Mouse (Mus musculus) hematopoietic stem cell, adult 5-6 weeks (primary cell): Measurements from ENCODE around the gene Btf3. TPM values are rescaled to one million over a fixed set of nuclear protein-coding genes. Genes with fewer than 3 reads are reported as not detected.

Experiments used
- ATAC-seq, 2 experiments: fragments of 125-278 bp in 1 of 2; replicated peaks in 1 of 2; 2 replicates each; pipeline ENCODE4 v1.8.0; 2016 to 2017; ENCODE audit warnings: inconsistent platforms in 2 of 2, mild to moderate bottlenecking in 2 of 2, moderate number of reproducible peaks in 2 of 2, low read depth in 1 of 2, moderate TSS enrichment in 1 of 2; ENCODE audit not compliant: low FRiP score in 2 of 2, poor library complexity in 2 of 2, severe bottlenecking in 2 of 2, insufficient read depth in 1 of 2, low TSS enrichment in 1 of 2
- total RNA-seq: library from RNA; stranded (forward); fragments of 172-1452, 232-1000 nt; gene quantifications from 2 replicates; pipeline ENCODE4 v1.2.3, GENCODE M21; 2017

Btf3 gene
- total RNA-seq, 1 experiment from 2014 or later, result 2,199 TPM

GRCm38 (mm10) chr13:98352381-98352975 lies 35.7 kb upstream of the Btf3 start:
- no peak for ATAC-seq

DNA sequence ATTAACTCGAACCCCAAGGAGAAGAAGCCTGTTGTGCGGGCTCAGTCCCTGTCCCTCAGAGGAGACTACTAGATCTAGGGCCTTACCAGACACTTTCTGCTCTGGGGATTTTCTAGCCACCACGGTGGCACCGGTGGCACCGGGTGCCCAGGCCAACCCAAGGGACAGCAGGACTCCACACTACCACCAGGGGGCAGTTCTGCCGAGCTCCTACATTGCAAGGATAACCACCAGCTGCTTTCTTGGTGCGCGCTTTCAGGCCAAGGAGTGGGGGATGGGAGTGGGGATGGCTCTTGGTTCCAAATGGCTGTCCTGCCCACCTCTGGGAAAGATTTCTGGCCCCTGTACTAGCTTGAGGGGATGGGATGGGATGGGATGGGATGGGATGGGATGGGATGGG lies 34.7 kb upstream of the Btf3 start:
- peak; percentile 66 to 70 for ATAC-seq

- no peak for ATAC-seq
Observed at GRCm38 (mm10) chr13:98349491-98349890, 32.7 kb upstream of the Btf3 start.

DNA sequence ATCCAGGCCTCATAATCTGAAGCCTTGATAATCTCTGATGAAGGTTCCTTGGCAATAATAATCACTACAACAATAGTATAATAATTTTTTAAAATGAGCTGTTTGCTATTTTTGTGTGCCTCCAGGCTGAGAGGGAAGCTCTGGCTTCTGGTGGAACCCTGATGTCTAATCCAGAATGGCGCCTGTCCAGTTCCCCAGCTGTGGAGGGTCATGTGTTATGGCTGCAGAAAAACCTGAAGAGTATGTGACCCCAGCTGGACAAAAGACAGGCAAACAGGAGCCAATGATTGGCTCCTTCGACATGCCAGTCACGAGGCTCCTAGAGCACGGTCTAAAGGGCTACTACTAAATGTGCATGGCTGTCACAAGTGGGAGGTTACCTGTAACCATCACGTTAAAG lies 23.7 kb upstream of the Btf3 start:
- no peak for ATAC-seq

GRCm38 (mm10) chr13:98336205-98336604 lies 19.4 kb upstream of the Btf3 start:
- no peak for ATAC-seq

DNA sequence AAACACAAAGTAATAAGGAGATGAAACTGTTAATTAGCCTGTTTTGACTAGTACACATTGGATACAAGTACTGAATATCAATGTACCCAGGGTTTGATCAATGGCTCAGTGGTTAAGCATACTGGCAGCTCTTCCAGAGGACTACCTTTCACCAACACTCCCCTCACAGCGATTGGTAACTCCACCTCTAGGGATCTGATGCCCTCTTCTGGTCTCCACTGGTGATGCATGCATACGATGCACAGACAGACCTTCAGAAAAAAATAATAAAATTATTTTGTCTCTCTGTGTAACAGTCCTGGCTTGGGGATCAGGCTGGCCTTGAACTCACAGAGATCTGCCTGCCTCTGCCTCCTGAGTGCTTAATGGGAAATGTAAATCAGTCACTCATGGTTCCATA lies 15.3 kb upstream of the Btf3 start:
- ATAC-seq, result peak; percentile 64 to 78; a peak in 3 of 4 replicates

DNA sequence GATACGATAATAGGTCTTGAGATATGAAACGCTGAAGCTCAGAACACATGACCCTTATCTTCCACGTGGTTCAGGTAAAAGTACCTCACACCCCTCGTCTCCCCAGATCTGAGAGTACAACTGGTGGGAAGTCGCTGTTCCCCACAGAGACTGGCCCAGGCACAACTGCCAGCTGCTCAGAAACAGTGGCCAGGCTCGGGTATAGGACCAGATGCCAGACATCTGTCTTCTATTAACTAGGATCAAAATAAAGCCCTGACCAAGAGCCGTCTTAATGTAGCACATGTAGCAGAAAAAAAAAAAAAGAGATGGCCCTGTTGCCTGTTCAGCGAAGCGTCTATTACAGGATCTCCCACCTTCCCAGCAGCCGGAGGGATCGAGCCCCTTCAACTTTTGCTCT lies 8.2 kb upstream of the Btf3 start:
- no peak for ATAC-seq

- no peak for ATAC-seq
Observed at GRCm38 (mm10) chr13:98317911-98318310, 1.1 kb upstream of the Btf3 start.

DNA sequence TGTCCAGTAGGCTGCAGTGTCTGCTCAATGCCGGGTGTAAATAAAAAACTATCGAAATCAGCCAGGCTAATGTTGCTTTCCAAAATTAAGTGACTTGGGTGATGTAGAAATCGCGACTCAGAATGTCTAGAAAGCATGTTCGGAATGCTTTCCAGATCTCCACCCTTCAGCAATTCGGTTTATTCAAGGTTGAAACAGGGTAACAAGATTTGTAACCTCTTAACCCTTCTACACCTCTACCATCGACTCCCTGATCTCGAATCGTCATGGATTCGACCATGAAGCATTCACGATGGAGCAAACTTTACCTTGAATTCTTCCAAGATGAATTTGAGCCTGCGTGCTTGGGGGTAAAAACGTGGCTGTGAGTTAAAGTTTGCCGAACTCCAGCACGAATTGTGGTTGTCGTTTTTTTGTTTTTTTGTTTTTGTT lies 456 bp upstream of the Btf3 start:
- peak in 1 of 2 experiments; percentile 40; a peak in 2 of 4 replicates for ATAC-seq

GRCm38 (mm10) chr13:98316140-98316479 lies 696 bp downstream of the Btf3 start:
- no peak for ATAC-seq

DNA sequence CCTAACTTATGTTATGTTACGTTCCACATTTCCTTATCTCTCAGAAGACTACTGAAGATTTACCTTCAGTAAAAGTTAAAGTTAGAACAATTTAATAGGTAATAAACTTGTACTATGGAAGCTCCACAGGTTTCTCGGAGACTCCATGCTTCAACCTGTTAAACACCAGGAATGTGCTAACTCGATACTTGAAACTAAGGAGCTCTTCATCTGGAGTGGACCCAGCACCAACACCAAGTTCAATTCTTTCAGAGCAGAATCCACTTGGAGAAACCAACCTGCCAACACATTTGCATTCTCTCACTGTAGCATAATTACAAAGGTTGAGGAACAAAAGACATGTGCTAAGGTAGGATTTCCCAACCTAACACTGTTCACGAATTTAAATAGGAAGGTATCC lies 1.7 kb downstream of the Btf3 start:
- ATAC-seq, result no peak

DNA sequence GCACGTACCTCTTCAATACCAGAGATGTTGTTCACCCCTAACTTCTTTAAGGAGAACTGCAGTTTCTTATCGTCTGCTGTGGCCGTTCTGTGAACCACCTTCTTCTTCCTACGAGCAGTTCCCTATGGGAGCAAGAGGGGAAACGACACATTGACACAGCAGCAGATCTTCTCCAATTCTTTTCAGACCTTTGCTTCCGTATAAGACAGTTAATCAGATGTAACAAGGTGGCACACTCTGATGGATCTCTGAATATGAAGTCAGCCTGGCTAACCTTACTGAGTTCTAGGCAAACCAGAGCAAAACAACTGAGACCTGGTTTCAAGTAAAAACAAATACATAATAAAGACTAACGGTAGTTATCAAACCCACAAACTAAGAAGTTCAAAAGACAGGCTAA lies 3.2 kb downstream of the Btf3 start:
- no peak for ATAC-seq

- ATAC-seq, result no peak
Observed at GRCm38 (mm10) chr13:98311597-98311996, 5.2 kb downstream of the Btf3 start.

DNA sequence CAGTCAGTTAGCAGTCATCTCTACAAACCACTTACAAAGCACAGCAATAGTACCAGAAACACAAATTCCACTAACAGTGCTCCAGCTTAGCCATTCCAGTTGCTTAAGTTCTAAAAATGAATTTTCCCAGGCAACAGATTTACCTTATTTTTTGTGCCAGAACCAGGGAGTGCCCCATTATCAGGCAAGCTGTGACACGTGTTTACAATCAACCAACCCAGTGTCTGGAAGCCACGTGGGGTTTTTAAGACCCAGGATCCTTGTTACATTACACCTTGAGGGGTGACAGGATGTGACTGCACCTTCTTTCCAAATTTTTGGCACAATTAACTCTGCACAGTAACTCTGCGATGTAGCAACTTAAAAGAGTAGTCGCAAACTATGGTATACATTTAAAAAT lies 8.1 kb downstream of the Btf3 start:
- no peak for ATAC-seq

GRCm38 (mm10) chr13:98308004-98308403 lies 8.8 kb downstream of the Btf3 start:
- ATAC-seq, result no peak

DNA sequence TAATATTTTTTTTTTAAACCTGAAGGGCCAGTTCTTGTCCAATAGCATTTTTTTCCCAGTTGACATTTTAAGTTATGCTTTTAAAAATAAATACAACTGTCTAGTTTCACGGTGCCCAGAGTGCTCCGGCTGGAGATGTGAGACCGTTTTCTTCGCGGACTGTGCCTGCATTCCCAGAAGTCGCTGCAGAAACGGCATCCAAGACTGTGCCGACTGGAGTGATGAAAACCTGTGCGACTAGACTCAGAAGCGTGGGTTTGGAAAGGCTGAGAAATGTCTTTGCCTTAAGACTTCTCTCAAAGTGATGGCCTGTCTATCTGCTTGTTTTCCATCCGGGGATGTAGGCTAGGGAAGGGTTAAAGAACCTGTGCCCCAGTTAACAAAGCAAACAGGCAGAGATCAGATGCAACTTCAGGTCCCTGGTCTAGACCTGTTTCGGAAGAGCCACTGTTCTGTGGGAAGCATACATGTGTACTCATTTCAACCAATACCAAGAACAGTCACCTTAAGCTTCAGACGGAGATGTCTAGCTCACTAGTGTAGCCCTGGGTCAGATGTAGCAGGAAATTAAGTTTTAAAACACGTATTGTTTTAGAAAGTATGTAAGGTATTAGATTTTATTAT lies 9.8 kb downstream of the Btf3 start:
- no peak for ATAC-seq

- ATAC-seq, result no peak
Observed at GRCm38 (mm10) chr13:98306393-98306792, 10.4 kb downstream of the Btf3 start.

DNA sequence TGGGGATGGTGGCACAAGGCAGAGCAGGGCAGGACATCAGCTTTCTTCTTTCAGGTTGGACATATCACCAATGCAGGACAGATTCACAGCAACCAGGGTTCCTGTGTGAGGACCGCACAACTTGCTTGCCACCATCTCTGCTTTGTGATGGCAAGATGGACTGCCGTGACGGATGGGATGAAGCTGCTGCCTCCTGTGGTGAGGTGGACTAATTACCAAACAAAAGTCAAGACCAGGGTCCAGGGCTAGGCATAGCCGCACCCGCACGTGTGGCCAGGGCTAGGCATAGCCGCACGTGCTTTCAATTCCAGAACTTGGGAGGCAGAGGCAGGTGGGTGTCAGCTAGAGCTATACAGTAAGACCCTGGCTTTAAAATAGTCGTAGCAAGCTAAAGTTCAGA lies 11.5 kb downstream of the Btf3 start:
- no peak for ATAC-seq
